Mouse (Mus musculus) olfactory bulb, adult 2 months (tissue): Measurements from ENCODE around the gene Nod1.

ENCODE experiments used
- CTCF ChIP-seq: fragments of 200-500 bp; IDR thresholded peaks from 2 replicates; pipeline ENCODE4 v1.5.1; 2012; ENCODE audit warnings: low read depth, mild to moderate bottlenecking, low read length, moderate library complexity; ENCODE audit not compliant: insufficient read depth
- POLR2A ChIP-seq: fragments of 200-500 bp; IDR thresholded peaks from 2 replicates; pipeline ENCODE4 v1.6.1; 2012; ENCODE audit warnings: mild to moderate bottlenecking, low read depth, low read length, moderate library complexity; ENCODE audit not compliant: insufficient read depth

GRCm38 (mm10) chr6:55002438-55002837 is 30.0 kb upstream of the Nod1 start:
- no peak for TF ChIP-seq CTCF
- no peak for TF ChIP-seq POLR2A
